Mouse (Mus musculus) skeletal muscle tissue, adult 2 months (tissue): ENCODE data around the gene Polr2i.

Source experiments
- DNase-seq: peaks from one replicate; pipeline ENCODE4 v3.0.0-alpha.2; 2012; ENCODE audit warnings: low read depth, low spot score

Gene Polr2i

GRCm38 (mm10) chr7:30265531-30265930, 33.8 kb downstream of the Polr2i start:
- no peak for DNase-seq

GRCm38 (mm10) chr7:30265935-30266334, 34.2 kb downstream of the Polr2i start:
- DNase-seq = no peak

DNA sequence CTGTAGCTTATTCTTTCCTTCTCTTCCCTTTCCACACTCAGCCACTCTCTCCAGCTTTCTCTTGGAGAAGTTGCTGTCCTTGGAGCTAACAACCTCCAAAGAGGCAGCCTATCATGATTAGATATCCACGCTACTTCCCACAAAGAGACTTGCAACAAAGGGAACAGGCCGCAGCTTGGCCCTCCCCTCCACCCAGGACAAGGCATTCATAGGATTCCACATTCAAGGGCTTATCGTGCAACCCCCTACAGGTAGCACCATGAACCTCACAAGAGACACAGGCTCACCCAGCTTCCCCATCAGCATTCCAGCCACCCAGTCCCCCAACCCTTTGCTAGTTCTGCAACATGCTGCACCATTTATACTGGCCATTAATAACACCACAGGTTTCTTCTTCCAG, 35.0 kb downstream of the Polr2i start:
- DNase-seq = no peak

GRCm38 (mm10) chr7:30269641-30270040, 37.9 kb downstream of the Polr2i start:
- DNase-seq = no peak

GRCm38 (mm10) chr7:30274383-30274782, 42.6 kb downstream of the Polr2i start:
- DNase-seq = no peak

GRCm38 (mm10) chr7:30278911-30279310, 47.2 kb downstream of the Polr2i start:
- DNase-seq = no peak

DNA sequence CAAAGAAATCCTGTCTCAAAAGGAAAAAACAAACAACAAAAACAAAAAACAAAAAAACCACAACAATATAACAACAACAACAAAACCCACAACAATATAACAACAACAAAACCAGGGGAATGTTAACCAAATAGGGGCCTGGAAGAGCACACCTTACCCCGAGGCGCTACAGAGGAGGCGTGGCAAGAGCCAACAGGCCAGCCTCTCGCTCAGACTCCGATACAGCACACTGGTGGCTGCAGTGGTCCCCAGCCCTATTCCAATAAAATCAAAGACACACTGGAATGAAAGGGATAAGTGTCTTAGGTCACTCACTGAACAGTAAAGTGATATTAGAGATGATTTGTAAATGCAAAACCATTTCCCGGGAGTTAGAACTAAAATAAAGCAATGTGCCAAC, 47.8 kb downstream of the Polr2i start:
- DNase-seq = no peak

GRCm38 (mm10) chr7:30279951-30280669, 48.4 kb downstream of the Polr2i start, which contains the start of the genes Thap8 and Wdr62:
Gene Thap8, plus strand, starts transcription at chr7:30280094.
Gene Wdr62, minus strand, starts transcription at chr7:30280419.
- DNase-seq = peak; percentile 93

DNA sequence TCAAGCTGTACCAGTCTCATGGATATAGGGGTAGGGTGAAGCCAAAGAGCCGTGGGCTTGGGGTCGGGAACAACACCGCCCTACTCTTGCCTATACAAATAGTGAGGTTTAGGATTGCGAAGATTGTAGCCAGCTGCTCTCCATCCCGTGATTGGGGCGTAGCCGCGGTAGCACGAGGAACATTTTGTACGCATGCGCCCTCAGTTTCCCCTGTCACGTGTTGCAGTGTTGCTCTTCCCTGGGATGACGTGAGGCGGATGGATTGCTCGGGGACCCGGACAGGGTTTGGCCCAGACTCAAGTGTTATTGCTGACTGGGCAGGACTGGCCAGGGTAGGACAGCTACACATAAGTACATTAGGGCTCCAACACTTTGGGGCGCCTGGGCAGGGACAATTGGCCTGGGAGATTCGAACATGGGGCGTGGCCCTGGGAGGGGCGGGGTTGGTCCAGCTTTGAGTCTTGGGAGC, 49.0 kb downstream of the Polr2i start:
- peak; percentile 93 for DNase-seq

- no peak for DNase-seq
These were observed 49.8 kb downstream of the Polr2i start for GRCm38 (mm10) chr7:30281522-30281921.

GRCm38 (mm10) chr7:30282740-30283139, 51.0 kb downstream of the Polr2i start:
- peak; percentile 68 for DNase-seq
